Mouse (Mus musculus) heart, embryonic 11.5 days (tissue): ENCODE results near the gene Ccdc113. TPM values are rescaled to one million over a fixed set of nuclear protein-coding genes. Genes with fewer than 3 reads are reported as not detected.
A peak's percentile ranks its signal among the peaks of the same experiment; 100 is the strongest.

Source experiments
- ATAC-seq: fragments of 200-750 bp; cut with Nextera tagmentation; replicated peaks from 2 replicates; pipeline ENCODE4 v1.8.0; 2017; ENCODE audit warnings: moderate library complexity; ENCODE audit not compliant: insufficient number of reproducible peaks, low FRiP score, low TSS enrichment
- H3K27ac ChIP-seq: fragments of 300-500 bp; sonication (generic); 2 replicates; pipeline ENCODE4 v1.5.1; 2014; ENCODE audit warnings: mild to moderate bottlenecking, low read depth, low read length
- H3K27me3 ChIP-seq: fragments of 300-500 bp; sonication (generic); 2 replicates; pipeline ENCODE4 v1.6.1; 2014; ENCODE audit warnings: mild to moderate bottlenecking, low read length, mixed read lengths; ENCODE audit not compliant: control insufficient read depth, insufficient read depth
- H3K36me3 ChIP-seq: fragments of 300-500 bp; sonication (generic); 2 replicates; pipeline ENCODE4 v1.6.1; 2014; ENCODE audit warnings: mild to moderate bottlenecking, low read length, moderate library complexity, mixed read lengths; ENCODE audit not compliant: control insufficient read depth, insufficient read depth
- H3K4me1 ChIP-seq: fragments of 300-500 bp; sonication (generic); 2 replicates; pipeline ENCODE4 v1.6.1; 2014; ENCODE audit warnings: low read length; ENCODE audit not compliant: control insufficient read depth, insufficient read depth
- H3K4me2 ChIP-seq: fragments of 300-500 bp; sonication (generic); 2 replicates; pipeline ENCODE4 v1.6.1; 2014; ENCODE audit warnings: mild to moderate bottlenecking, moderate library complexity
- H3K4me3 ChIP-seq: fragments of 300-500 bp; sonication (generic); 2 replicates; pipeline ENCODE4 v1.5.1; 2014; ENCODE audit warnings: low read depth, low read length
- H3K9ac ChIP-seq: fragments of 300-500 bp; sonication (generic); 2 replicates; pipeline ENCODE4 v1.6.1; 2014; ENCODE audit warnings: mild to moderate bottlenecking, low read depth, low read length, moderate library complexity
- H3K9me3 ChIP-seq: fragments of 300-500 bp; sonication (generic); replicated peaks from 2 replicates; pipeline ENCODE4 v1.6.1; 2016; ENCODE audit warnings: low read length; ENCODE audit not compliant: control insufficient read depth
- WGBS: fragments of 180-500 bp; shearing (Covaris S2); extraction: QIAGEN DNeasy Blood & Tissue Kit; methylation state at CpG from one replicate; pipeline ENCODE4 v1.1.7; 2014; ENCODE audit not compliant: insufficient replicate concordance; 5-methylcytosine and 5-hydroxymethylcytosine counted together
- polyA plus RNA-seq: library from polyadenylated mRNA; unstranded; fragments of >200 nt; fragmentation: Nextera tagmentation; extraction: Ambion mirVana; gene quantifications from 2 replicates; pipeline ENCODE4 v1.2.1, GENCODE M21; 2014

The Ccdc113 gene
- polyA plus RNA-seq, 1 experiment from 2014 or later, result 2.3 TPM

- 0 out of 2 replicates have a peak, but pooled peaks cover 3% of the 10 kb centered on the region for H3K4me1 ChIP-seq
- no peaks in the 10 kb centered on the region for H3K36me3 ChIP-seq
- H3K27ac ChIP-seq, result 0 out of 2 replicates have a peak overlapping the region, but pooled peaks have one; percentile 36
- H3K9ac ChIP-seq, result no peak overlapping the region
- ATAC-seq, result no peak
- WGBS, result 52% methylated on average over 1 of the region's 1 CpGs
- H3K9me3 ChIP-seq, result 0 out of 2 replicates have a peak, but pooled peaks cover 2% of the 10 kb centered on the region
- no peak overlapping the region for H3K4me3 ChIP-seq
- no peaks in the 10 kb centered on the region for H3K27me3 ChIP-seq
- H3K4me2 ChIP-seq, result no peak overlapping the region
These were observed 53.5 kb downstream of the Ccdc113 start for GRCm38 (mm10) chr8:95587339-95587738.

- Histone ChIP-seq H3K4me1 (0 out of 2 replicates have a peak, but pooled peaks cover 3% of the 10 kb centered on the region), H3K4me3 (no peak overlapping the region), H3K9me3 (0 out of 2 replicates have a peak, but pooled peaks cover 2% of the 10 kb centered on the region), H3K9ac (no peak overlapping the region), H3K36me3 (no peaks in the 10 kb centered on the region), H3K4me2 (no peak overlapping the region), H3K27me3 (no peaks in the 10 kb centered on the region), H3K27ac (no peak overlapping the region)
- ATAC-seq, result no peak
- 61% methylated on average over 10 of the region's 10 CpGs for WGBS
These were observed 55.4 kb downstream of the Ccdc113 start for GRCm38 (mm10) chr8:95589282-95589681.

GRCm38 (mm10) chr8:95590539-95590938, 56.7 kb downstream of the Ccdc113 start:
- Histone ChIP-seq H3K27me3 (no peaks in the 10 kb centered on the region), H3K27ac (no peak overlapping the region), H3K9me3 (0 out of 2 replicates have a peak, but pooled peaks cover 2% of the 10 kb centered on the region), H3K4me3 (no peak overlapping the region), H3K4me1 (0 out of 2 replicates have a peak, but pooled peaks cover 5% of the 10 kb centered on the region), H3K9ac (no peak overlapping the region), H3K36me3 (no peaks in the 10 kb centered on the region), H3K4me2 (no peak overlapping the region)
- no peak for ATAC-seq
- WGBS, result 61% methylated on average over 4 of the region's 4 CpGs

GRCm38 (mm10) chr8:95592131-95592780, 58.4 kb downstream of the Ccdc113 start:
- Histone ChIP-seq H3K27me3 (no peaks in the 10 kb centered on the region), H3K4me1 (0 out of 2 replicates have a peak, but pooled peaks cover 5% of the 10 kb centered on the region), H3K9ac (no peak overlapping the region), H3K4me2 (peak overlapping the region; percentile 4; the same call in 1 of the 2 replicates), H3K9me3 (no peaks in the 10 kb centered on the region), H3K27ac (peak overlapping the region; percentile 62), H3K36me3 (no peaks in the 10 kb centered on the region), H3K4me3 (no peak overlapping the region)
- 0 out of 2 replicates have a peak, but pooled peaks have one; percentile 35 for ATAC-seq
- WGBS, result 76% methylated on average over 12 of the region's 12 CpGs

GRCm38 (mm10) chr8:95593439-95594393, 59.8 kb downstream of the Ccdc113 start:
- no peaks in the 10 kb centered on the region for H3K9me3 ChIP-seq
- ATAC-seq, result no peak
- no peak overlapping the region for H3K4me3 ChIP-seq

GRCm38 (mm10) chr8:95595131-95595530, 61.2 kb downstream of the Ccdc113 start:
- H3K4me2 ChIP-seq, result no peak overlapping the region
- 79% methylated on average over 14 of the region's 14 CpGs for WGBS
- ATAC-seq, result no peak

More at GRCm38 (mm10) chr8:95593439-95594393, 59.8 kb downstream of the Ccdc113 start:
- no peak overlapping the region for H3K4me2 ChIP-seq
- no peak overlapping the region for H3K27ac ChIP-seq
- H3K36me3 ChIP-seq, result no peaks in the 10 kb centered on the region
- no peaks in the 10 kb centered on the region for H3K27me3 ChIP-seq
- H3K9ac ChIP-seq, result no peak overlapping the region
- WGBS, result 88% methylated on average over 7 of the region's 7 CpGs
- 0 out of 2 replicates have a peak, but pooled peaks cover 4% of the 10 kb centered on the region for H3K4me1 ChIP-seq

GRCm38 (mm10) chr8:95596841-95597241, 63.0 kb downstream of the Ccdc113 start:
- H3K4me1 ChIP-seq, result 0 out of 2 replicates have a peak, but pooled peaks cover 4% of the 10 kb centered on the region
- no peak overlapping the region for H3K9ac ChIP-seq
- 28% methylated on average over 4 of the region's 4 CpGs for WGBS
- H3K27me3 ChIP-seq, result no peaks in the 10 kb centered on the region
- H3K4me2 ChIP-seq, result peak overlapping the region; percentile 6; the same call in 1 of the 2 replicates
- no peak overlapping the region for H3K4me3 ChIP-seq
- ATAC-seq, result peak; percentile 82
- H3K27ac ChIP-seq, result peak overlapping the region; percentile 92
- no peaks in the 10 kb centered on the region for H3K9me3 ChIP-seq
- no peaks in the 10 kb centered on the region for H3K36me3 ChIP-seq

More at GRCm38 (mm10) chr8:95595131-95595530, 61.2 kb downstream of the Ccdc113 start:
- Histone ChIP-seq H3K9me3 (no peaks in the 10 kb centered on the region), H3K27ac (no peak overlapping the region), H3K9ac (no peak overlapping the region), H3K4me3 (no peak overlapping the region), H3K4me1 (0 out of 2 replicates have a peak, but pooled peaks cover 4% of the 10 kb centered on the region), H3K36me3 (no peaks in the 10 kb centered on the region), H3K27me3 (no peaks in the 10 kb centered on the region)

GRCm38 (mm10) chr8:95599861-95600260, 66.0 kb downstream of the Ccdc113 start:
- H3K27ac ChIP-seq, result no peak overlapping the region
- 0 out of 2 replicates have a peak, but pooled peaks cover 4% of the 10 kb centered on the region for H3K4me1 ChIP-seq
- H3K4me3 ChIP-seq, result peak overlapping the region; percentile 17; the same call in 1 of the 2 replicates
- H3K27me3 ChIP-seq, result no peaks in the 10 kb centered on the region
- no peaks in the 10 kb centered on the region for H3K36me3 ChIP-seq
- H3K9me3 ChIP-seq, result no peaks in the 10 kb centered on the region
- ATAC-seq, result no peak
- peak overlapping the region; percentile 50 for H3K4me2 ChIP-seq
- 8% methylated on average over 11 of the region's 11 CpGs for WGBS
- H3K9ac ChIP-seq, result no peak overlapping the region
